Mouse (Mus musculus) heart, adult 8-10 months (tissue): ENCODE data around the gene Tfeb. TPM values are rescaled to one million over a fixed set of nuclear protein-coding genes. Genes with fewer than 3 reads are reported as not detected.

Source experiments
- DNase-seq: peaks from one replicate; pipeline ENCODE4 v3.0.0; 2022; ENCODE audit warnings: low spot score
- total RNA-seq, 4 experiments: library from RNA; stranded (reverse); gene quantifications; 2 replicates each; pipeline ENCODE4 v1.2.4; 2022

Tfeb gene
- total RNA-seq, 4 experiments from 2014 or later, result 36.9 to 42.6 (median 39.1) TPM

DNA sequence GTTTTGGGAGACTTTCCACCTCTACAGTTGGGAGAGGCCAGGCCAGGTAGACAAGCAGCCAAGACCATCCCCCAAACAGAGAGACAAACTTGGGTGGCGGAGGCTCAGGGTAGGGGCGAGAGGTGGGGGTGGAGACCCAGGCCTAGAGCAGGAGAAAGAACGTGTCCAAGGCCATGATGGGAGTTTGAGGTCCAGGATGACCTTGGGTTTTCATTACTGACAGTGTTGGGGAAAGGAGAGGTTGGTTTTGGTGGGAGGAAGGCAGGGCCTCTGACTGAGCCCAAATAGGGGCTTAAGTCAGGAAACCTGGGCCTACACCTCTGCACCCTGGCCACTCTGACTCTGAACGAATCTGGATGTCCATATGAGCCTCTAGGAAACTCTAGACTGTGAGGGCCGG, 94.9 kb downstream of the Tfeb start:
- no peak for DNase-seq

DNA sequence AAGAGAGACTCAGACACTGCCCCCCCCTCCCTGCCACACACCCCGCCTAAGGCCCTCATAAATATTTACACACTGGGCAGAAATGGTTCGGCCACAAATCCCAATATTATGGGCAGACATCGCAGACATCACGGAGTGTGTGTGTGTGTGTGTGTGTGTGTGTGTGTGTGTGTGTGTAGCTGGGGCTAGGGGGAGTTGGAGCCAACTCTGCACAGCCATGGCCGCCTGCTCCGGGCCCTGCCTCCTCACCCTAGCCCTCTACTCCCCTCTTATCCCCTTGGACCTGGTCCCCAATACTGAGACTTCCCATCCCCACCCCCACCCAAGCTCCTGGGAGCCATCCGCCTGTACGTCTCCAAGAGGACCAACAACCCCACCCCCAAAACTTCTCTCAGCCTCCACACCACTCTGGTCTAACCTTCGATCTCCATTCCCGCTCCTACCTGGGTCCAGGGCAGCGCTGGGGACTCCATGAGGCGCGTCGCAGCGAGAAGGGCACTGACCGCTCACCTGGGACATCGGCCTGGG, 95.7 kb downstream of the Tfeb start:
- DNase-seq, result no peak

DNA sequence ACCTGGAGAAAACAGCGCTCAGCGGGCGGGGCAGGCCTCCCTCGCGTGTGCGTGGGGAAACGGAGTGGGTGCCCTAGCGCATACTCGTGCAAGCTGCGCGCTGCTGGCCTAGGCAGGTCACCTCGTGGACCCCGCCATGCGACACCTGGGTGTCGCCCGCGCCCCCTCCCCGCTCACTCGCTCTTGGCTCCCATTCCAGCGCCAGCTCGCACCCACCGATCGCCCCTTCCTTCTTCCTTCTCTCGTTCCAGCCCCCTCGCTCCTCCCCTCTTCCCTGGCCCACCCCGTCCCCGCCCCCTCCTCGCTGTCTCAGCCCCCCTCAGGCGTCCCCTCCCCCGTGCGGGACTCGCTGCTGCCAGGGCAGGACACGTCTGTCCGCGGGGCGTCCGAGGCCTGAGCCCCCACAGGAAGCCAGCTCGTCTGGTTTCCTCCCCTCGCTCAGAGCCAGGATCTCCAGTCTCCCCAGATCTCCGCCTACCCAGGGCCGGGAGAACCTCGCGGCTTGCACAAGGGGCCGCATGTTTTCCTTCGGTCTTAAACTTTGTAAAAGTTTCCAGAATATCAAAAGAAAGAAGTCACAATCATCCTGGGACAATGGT, 96.3 kb downstream of the Tfeb start:
- no peak for DNase-seq

DNA sequence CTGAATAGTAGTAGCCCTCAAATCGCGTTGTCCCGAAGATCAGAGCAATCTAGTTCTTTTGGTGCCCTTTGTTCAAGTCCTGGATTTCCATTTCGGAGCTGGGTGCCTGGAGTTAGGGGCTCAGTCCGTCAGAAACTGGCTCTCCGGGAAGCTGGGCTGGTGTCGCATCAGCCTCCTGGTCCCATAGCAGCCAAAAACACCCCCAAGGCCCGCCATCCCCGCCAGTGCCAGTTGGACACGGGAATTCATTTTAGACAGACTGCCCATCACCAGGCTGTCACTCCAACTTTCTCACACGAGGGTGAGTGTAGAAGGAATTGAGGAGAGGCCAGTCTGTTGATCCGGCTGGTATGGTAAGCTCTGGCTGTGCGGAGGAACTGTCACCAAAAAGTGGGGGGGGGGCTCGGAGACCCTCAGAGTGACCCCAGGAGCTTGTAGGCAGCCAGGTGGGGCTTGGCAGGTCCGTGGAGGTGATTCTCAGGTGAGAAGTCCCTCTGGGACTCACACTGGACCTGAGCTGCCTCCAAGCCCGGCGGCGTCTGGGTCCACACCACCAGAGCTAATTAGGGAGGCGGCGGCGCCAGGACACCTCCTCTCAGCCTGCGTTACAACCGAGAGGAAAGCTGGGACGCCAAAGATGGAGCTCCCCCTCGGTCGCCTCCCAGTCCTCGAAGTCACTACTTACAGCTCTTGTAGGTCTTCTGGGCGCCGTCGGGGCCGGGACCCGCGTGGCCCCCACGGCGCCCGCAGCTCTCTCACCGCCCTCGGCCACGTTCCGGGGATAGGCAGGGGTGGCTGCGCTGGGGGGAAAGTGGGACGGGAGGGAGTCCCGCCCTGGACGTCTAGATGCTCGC, 97.0 kb downstream of the Tfeb start:
- no peak for DNase-seq

DNA sequence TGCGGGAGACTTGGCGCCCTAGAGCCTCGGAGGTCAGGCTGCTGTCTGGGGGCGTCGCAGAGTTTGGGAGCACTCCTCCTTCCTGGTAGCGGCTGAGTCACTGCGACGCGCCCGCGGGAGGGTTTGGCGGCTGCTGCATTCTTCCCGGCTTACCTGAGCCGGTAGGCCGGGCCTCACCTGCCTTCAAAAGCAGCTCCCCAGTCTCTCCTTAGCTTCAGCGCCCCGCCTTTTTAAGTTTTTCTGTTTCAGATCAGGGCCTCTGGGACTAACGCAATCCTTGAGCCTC, 97.6 kb downstream of the Tfeb start, which contains the start of gene Mdfi:
Mdfi (minus strand) TSS at position 210 of the 286 bp plus-strand sequence.
- no peak for DNase-seq

DNA sequence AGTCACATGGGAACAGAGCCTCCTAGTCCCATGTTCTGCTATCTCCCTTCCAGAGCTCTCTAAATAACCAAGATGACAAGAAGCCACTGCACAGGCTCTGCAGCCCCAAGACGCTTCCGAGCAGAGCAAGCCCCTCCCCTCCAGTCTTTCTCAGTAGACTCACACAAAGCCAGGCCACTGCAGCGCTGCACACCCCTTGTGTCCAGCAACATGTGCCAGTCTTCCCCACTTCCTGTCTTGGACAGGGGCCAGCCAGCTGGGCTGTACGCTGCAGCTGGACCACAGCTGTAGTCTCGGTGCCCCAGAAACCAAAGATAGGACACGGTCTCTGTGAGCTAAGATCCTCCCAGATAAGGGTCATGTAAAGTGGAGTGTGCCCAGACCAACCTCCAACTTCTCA, 101.0 kb downstream of the Tfeb start:
- no peak for DNase-seq

DNA sequence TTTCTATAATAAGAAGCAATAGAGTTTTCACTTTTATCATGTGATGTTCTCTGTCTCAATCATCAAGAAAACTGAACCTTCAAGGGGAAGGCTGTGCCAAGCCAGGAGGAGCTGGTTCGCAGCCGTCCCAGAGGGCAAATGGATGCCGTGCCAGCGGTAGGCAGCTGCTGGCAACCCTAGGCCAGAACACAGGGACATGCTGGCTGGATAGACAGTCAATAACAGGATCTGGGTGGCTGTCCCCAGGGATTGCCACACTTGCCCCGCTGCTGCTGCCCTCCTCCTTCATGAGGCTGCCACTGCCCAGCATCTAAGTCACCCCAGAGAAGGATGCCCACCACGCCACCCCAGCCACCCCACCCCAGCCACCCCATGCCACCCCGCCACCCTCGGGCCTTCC, 104.7 kb downstream of the Tfeb start:
- DNase-seq, result no peak

Other genes with a start within 250 kb of the Tfeb start
- gene Taf8, start 234.7 kb upstream of the Tfeb start, total RNA-seq, result 10 to 100 TPM in 2 of 4 experiments, 1 to 10 TPM in 2; 9.1 to 12.5 (median 10.4) TPM
- gene Ccnd3, start 232.0 kb upstream of the Tfeb start, total RNA-seq, result 10 to 100 TPM; 74.4 to 82.2 (median 75.2) TPM
- 10 to 100 TPM; 14.2 to 16.9 (median 15.9) TPM for gene Bysl, start 125.5 kb upstream of the Tfeb start, total RNA-seq
- gene Med20, start 125.4 kb upstream of the Tfeb start, total RNA-seq, result 10 to 100 TPM; 15.7 to 19.9 (median 18.1) TPM
- 1 to 10 TPM in 3 of 4 experiments, under 1 TPM in 1; 0.35 to 5.1 (median 2.0) TPM for gene Gm20517, start 125.4 kb upstream of the Tfeb start, total RNA-seq
- 1 to 10 TPM; 3.4 to 4.6 (median 3.7) TPM for gene Usp49, start 106.3 kb upstream of the Tfeb start, total RNA-seq
- gene Tomm6, start 48.6 kb upstream of the Tfeb start, total RNA-seq, result 100 to 1,000 TPM; 103 to 121 (median 114) TPM
- 1 to 10 TPM; 4.8 to 7.5 (median 4.9) TPM for gene Frs3, start 48.0 kb upstream of the Tfeb start, total RNA-seq
- gene Gm21981, start 42.6 kb upstream of the Tfeb start, total RNA-seq, result under 1 TPM; 0.31 to 0.68 (median 0.48) TPM
- 1 to 10 TPM; 3.0 to 5.6 (median 3.7) TPM for gene Prickle4, start 42.3 kb upstream of the Tfeb start, total RNA-seq
- gene Pgc, start 10.2 kb upstream of the Tfeb start, total RNA-seq, result not detected
- gene Mdfi, start 97.7 kb downstream of the Tfeb start, total RNA-seq, result 1 to 10 TPM; 1.7 to 2.2 (median 1.9) TPM
- gene Foxp4, start 187.6 kb downstream of the Tfeb start, total RNA-seq, result 10 to 100 TPM; 10.2 to 12.7 (median 10.5) TPM